8 mouse cellular contexts compared by ENCODE assay signal in the genomic region with DNA sequence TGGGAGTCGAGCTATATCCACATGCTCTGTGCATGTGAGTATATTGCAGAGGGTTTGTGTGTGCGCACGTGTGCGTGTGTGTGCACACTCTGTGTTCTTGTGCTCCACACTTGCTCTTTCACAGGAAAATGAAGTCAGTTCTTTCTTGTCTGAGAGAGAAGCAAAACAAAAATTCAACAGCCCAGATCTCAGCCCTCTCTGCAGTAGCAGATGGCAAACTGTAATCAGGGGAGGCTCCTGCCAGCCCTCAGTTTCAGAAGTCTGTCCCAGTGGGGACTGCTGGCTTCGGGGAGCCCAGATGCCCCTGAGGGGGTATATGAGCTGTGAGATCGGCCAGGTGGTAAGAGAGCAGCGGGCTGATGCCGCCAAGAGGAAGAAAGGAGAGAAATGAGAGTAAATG.
A peak's percentile ranks its signal among the peaks of the same experiment; 100 is the strongest.
DNase-seq lines count a peak whose midpoint lies in the region; ATAC-seq and TF ChIP-seq lines count a peak whose summit lies in the region.

No protein-coding gene starts in this region.

- no peaks in the 10 kb centered on the region for H3K9me3 ChIP-seq in hindbrain, embryonic 10.5 days
- no peaks in the 10 kb centered on the region for H3K9me3 ChIP-seq in hindbrain, embryonic 11.5 days (ENCODE audit: control insufficient read depth, low read length)
- H3K9me3 ChIP-seq in hindbrain, embryonic 13.5 days = no peaks in the 10 kb centered on the region
- H3K9me3 ChIP-seq in neural tube, embryonic 14.5 days (ENCODE audit: control insufficient read depth, low read length) = no peaks in the 10 kb centered on the region

- TF ChIP-seq CTCF in heart, adult 2 months (IDR thresholded peaks at IDR 0.05) = no peak

- H3K27me3 ChIP-seq in hindbrain, embryonic 10.5 days (ENCODE audit: insufficient read depth, poor library complexity, severe bottlenecking) = no peaks in the 10 kb centered on the region
- H3K27me3 ChIP-seq in hindbrain, embryonic 11.5 days (ENCODE audit: control insufficient read depth, insufficient read depth, low read length) = no peaks in the 10 kb centered on the region
- no peaks in the 10 kb centered on the region for H3K27me3 ChIP-seq in hindbrain, embryonic 13.5 days
- no peaks in the 10 kb centered on the region for H3K27me3 ChIP-seq in neural tube, embryonic 14.5 days (ENCODE audit: control insufficient read depth, insufficient read depth, low read length)
- no peaks in the 10 kb centered on the region for H3K27me3 ChIP-seq in heart, adult 2 months (ENCODE audit: control insufficient read depth, insufficient read depth, low read length)

- peaks cover 77% of the 10 kb centered on the region for H3K4me1 ChIP-seq in hindbrain, embryonic 10.5 days (replicated peaks)
- peaks cover 2% of the 10 kb centered on the region; the same call in 1 of the 2 replicates for H3K4me1 ChIP-seq in hindbrain, embryonic 11.5 days (replicated peaks; ENCODE audit: control insufficient read depth, insufficient read depth, low read length)
- peaks cover 81% of the 10 kb centered on the region for H3K4me1 ChIP-seq in hindbrain, embryonic 13.5 days (replicated peaks)
- H3K4me1 ChIP-seq in neural tube, embryonic 14.5 days (ENCODE audit: control insufficient read depth, insufficient read depth, low read length) = peaks cover 61% of the 10 kb centered on the region
- H3K4me1 ChIP-seq in heart, adult 2 months (ENCODE audit: control insufficient read depth, insufficient read depth, low read length) = peaks cover 28% of the 10 kb centered on the region

- H3K9ac ChIP-seq in hindbrain, embryonic 11.5 days (ENCODE audit: low read depth, low read length) = no peak overlapping the region
- H3K9ac ChIP-seq in hindbrain, embryonic 13.5 days = no peak overlapping the region
- no peak overlapping the region for H3K9ac ChIP-seq in neural tube, embryonic 14.5 days (replicated peaks; ENCODE audit: low read depth, low read length)
- no peak overlapping the region for H3K9ac ChIP-seq in heart, adult 2 months (ENCODE audit: low read depth, low read length)

- H3K79me2 ChIP-seq in heart, adult 2 months (replicated peaks; ENCODE audit: control insufficient read depth, insufficient read depth, low read length) = peaks cover 13% of the 10 kb centered on the region

- H3K4me3 ChIP-seq in hindbrain, embryonic 10.5 days = no peak overlapping the region
- no peak overlapping the region for H3K4me3 ChIP-seq in hindbrain, embryonic 11.5 days (ENCODE audit: low read depth, low read length)
- H3K4me3 ChIP-seq in hindbrain, embryonic 13.5 days = no peak overlapping the region
- H3K4me3 ChIP-seq in neural tube, embryonic 14.5 days (ENCODE audit: low read depth, low read length) = no peak overlapping the region
- no peak overlapping the region for H3K4me3 ChIP-seq in heart, adult 2 months

- intact Hi-C loops in heart, adult 2 months (cut with DNase I) = no loop called here

- 0 out of 2 replicates have a peak overlapping the region, but pooled peaks have one; percentile 40 for H3K27ac ChIP-seq in hindbrain, embryonic 10.5 days
- H3K27ac ChIP-seq in hindbrain, embryonic 11.5 days (ENCODE audit: low read depth, low read length) = no peak overlapping the region; the same call in 1 of the 2 replicates
- peak overlapping the region; percentile 78 for H3K27ac ChIP-seq in hindbrain, embryonic 13.5 days
- H3K27ac ChIP-seq in neural tube, embryonic 14.5 days (ENCODE audit: low read depth, low read length) = peak overlapping the region; percentile 56; the same call in 1 of the 2 replicates
- H3K27ac ChIP-seq in heart, adult 2 months = no peak overlapping the region

- H3K4me2 ChIP-seq in hindbrain, embryonic 11.5 days (replicated peaks; ENCODE audit: low read depth, low read length) = no peak overlapping the region
- H3K4me2 ChIP-seq in hindbrain, embryonic 13.5 days = no peak overlapping the region
- no peak overlapping the region for H3K4me2 ChIP-seq in neural tube, embryonic 14.5 days (ENCODE audit: low read depth, low read length)

- no peak for TF ChIP-seq POLR2A in heart, adult 2 months (IDR thresholded peaks at IDR 0.05; ENCODE audit: insufficient read depth, low read depth, low read length)

- TF ChIP-seq EP300 in heart, adult 2 months (IDR thresholded peaks at IDR 0.05; ENCODE audit: insufficient read depth, low read depth, low read length) = no peak

- 62% methylated on average over 8 of the region's 8 CpGs for WGBS in hindbrain, embryonic 10.5 days
- WGBS in hindbrain, embryonic 11.5 days = 61% methylated on average over 8 of the region's 8 CpGs
- WGBS in hindbrain, embryonic 13.5 days = 49% methylated on average over 8 of the region's 8 CpGs
- WGBS in neural tube, embryonic 14.5 days = 42% methylated on average over 8 of the region's 8 CpGs
- 74% methylated on average over 8 of the region's 8 CpGs for WGBS in heart, adult 2 months

- no peak for ATAC-seq in hindbrain, embryonic 11.5 days (ENCODE audit: low FRiP score)
- ATAC-seq in hindbrain, embryonic 13.5 days (ENCODE audit: low FRiP score) = no peak
- peak; percentile 39; the same call in 1 of the 2 replicates for ATAC-seq in neural tube, embryonic 14.5 days (ENCODE audit: low read depth)

- no peak for DNase-seq in hindbrain, embryonic 10.5 days (ENCODE audit: low spot score)
- DNase-seq in hindbrain, embryonic 11.5 days (ENCODE audit: low spot score) = no peak
- DNase-seq in cerebellum, adult 11 months = peak; percentile 75
- no peak for DNase-seq in urinary bladder, postnatal 25 days (ENCODE audit: low spot score)
- DNase-seq in kidney, postnatal 25 days = no peak
- DNase-seq in heart, adult 2 months = no peak

- H3K36me3 ChIP-seq in hindbrain, embryonic 10.5 days = no peaks in the 10 kb centered on the region
- H3K36me3 ChIP-seq in hindbrain, embryonic 11.5 days (ENCODE audit: control insufficient read depth, insufficient read depth, low read length) = no peaks in the 10 kb centered on the region
- no peaks in the 10 kb centered on the region for H3K36me3 ChIP-seq in hindbrain, embryonic 13.5 days
- H3K36me3 ChIP-seq in neural tube, embryonic 14.5 days (ENCODE audit: control insufficient read depth, insufficient read depth, low read length) = no peaks in the 10 kb centered on the region
- H3K36me3 ChIP-seq in heart, adult 2 months (ENCODE audit: control insufficient read depth, insufficient read depth, low read length) = no peaks in the 10 kb centered on the region

Comparison
In these comparisons a context has a peak if more than half of its experiments do, and no peak if none do; other contexts are left out.
1. H3K27ac ChIP-seq: peak in hindbrain, embryonic 10.5 days (single experiment), hindbrain, embryonic 13.5 days (single experiment) and neural tube, embryonic 14.5 days (single experiment); none in hindbrain, embryonic 11.5 days (single experiment) and heart, adult 2 months (single experiment).